Mouse (Mus musculus) lung, postnatal 0 days (tissue): ENCODE measurements at regions not wholly inside any gene's neighbourhood (a gene's known extent, or its start where the extent isn't known, plus 50 kb on each side); places are given as distances from the start of the nearest gene placed in this dataset.

ENCODE experiments used
- CTCF ChIP-seq: IDR thresholded peaks from 2 replicates; pipeline ENCODE4 v1.5.1; 2016; ENCODE audit warnings: antibody characterized with exemption, mild to moderate bottlenecking
- EP300 ChIP-seq: IDR thresholded peaks from 2 replicates; pipeline ENCODE4 v1.6.1; 2016; ENCODE audit warnings: antibody characterized with exemption, mild to moderate bottlenecking, control low read depth

- no peak for TF ChIP-seq CTCF
- TF ChIP-seq EP300: no peak
Measured at GRCm38 (mm10) chr4:55765780-55766179, 233.5 kb upstream of the Klf4 start.
